Mouse (Mus musculus) CH12.LX (cell line): Measurements from ENCODE around the gene Ncor2. TPM values are rescaled to one million over a fixed set of nuclear protein-coding genes. Genes with fewer than 3 reads are reported as not detected.

Experiments
- DNase-seq: peaks from one replicate; pipeline ENCODE4 v3.0.0-alpha.2; 2013; ENCODE audit errors: extremely low read depth
- H3K27ac ChIP-seq: 2 replicates; pipeline ENCODE4 v1.5.1; 2012; ENCODE audit warnings: low read depth, mild to moderate bottlenecking, control low read depth, moderate library complexity; ENCODE audit not compliant: insufficient read depth
- H3K27me3 ChIP-seq: replicated peaks from 2 replicates; pipeline ENCODE3; 2012; ENCODE audit warnings: inconsistent platforms
- H3K36me3 ChIP-seq, 2 experiments: replicated peaks in 1 of 2; 2 replicates each; pipeline versions ENCODE3 to v1.6.1; 2012; ENCODE audit warnings: inconsistent platforms in 1 of 2, low read length in 1 of 2, mild to moderate bottlenecking in 1 of 2, mixed read lengths in 1 of 2, moderate library complexity in 1 of 2; ENCODE audit not compliant: control insufficient read depth in 1 of 2, insufficient read depth in 1 of 2
- H3K4me1 ChIP-seq, 2 experiments: 2 replicates each; pipeline ENCODE4 v1.6.1; 2012; ENCODE audit warnings: inconsistent platforms in 1 of 2, moderate library complexity in 1 of 2; ENCODE audit not compliant: insufficient read depth in 2 of 2, control insufficient read depth in 1 of 2
- H3K4me2 ChIP-seq: 2 replicates; pipeline ENCODE4 v1.6.1; 2012; ENCODE audit warnings: low read depth, mild to moderate bottlenecking, control low read depth; ENCODE audit not compliant: poor library complexity, insufficient read depth, severe bottlenecking
- H3K4me3 ChIP-seq, 3 experiments: fragments of 150-350 bp in 1 of 3; sonication (generic) in 1 of 3; replicated peaks in 1 of 3; 2 replicates each; pipeline versions ENCODE3 to v1.5.1; 2011 to 2012; ENCODE audit warnings: low read depth in 2 of 3, low read length in 2 of 3, mild to moderate bottlenecking in 2 of 3, moderate library complexity in 2 of 3, control low read depth in 1 of 3, improper control_type of control experiment in 1 of 3, inconsistent platforms in 1 of 3, mixed read lengths in 1 of 3; ENCODE audit not compliant: poor library complexity in 1 of 3
- H3K79me2 ChIP-seq: replicated peaks from 2 replicates; pipeline ENCODE4 v1.6.1; 2012; ENCODE audit warnings: mild to moderate bottlenecking, moderate library complexity; ENCODE audit not compliant: control insufficient read depth, poor library complexity, insufficient read depth, severe bottlenecking; ENCODE audit errors: extremely low read depth
- H3K9ac ChIP-seq: 2 replicates; pipeline ENCODE4 v1.6.1; 2012; ENCODE audit warnings: low read depth, mild to moderate bottlenecking, control low read depth, moderate library complexity; ENCODE audit not compliant: insufficient read depth
- H3K9me3 ChIP-seq: replicated peaks from 2 replicates; pipeline ENCODE3; 2012; ENCODE audit warnings: low read length, inconsistent platforms, mixed read lengths
- BHLHE40 ChIP-seq: IDR thresholded peaks from 2 replicates; pipeline ENCODE4 v1.6.1; 2011; ENCODE audit warnings: mild to moderate bottlenecking, low read depth, low read length, improper control_type of control experiment
- CHD1 ChIP-seq: IDR thresholded peaks from 2 replicates; pipeline ENCODE4 v1.6.1; 2012; ENCODE audit warnings: low read depth, low read length, improper control_type of control experiment, inconsistent platforms
- EP300 ChIP-seq: IDR thresholded peaks from 2 replicates; pipeline ENCODE4 v1.6.1; 2011; ENCODE audit warnings: low read length, improper control_type of control experiment
- ETS1 ChIP-seq: conservative IDR thresholded peaks from 2 replicates; pipeline ENCODE4 v1.6.1; 2012; ENCODE audit warnings: low read depth, mild to moderate bottlenecking, inconsistent platforms, low read length, improper control_type of control experiment, moderate library complexity
- GABPA ChIP-seq: IDR thresholded peaks from 2 replicates; pipeline ENCODE4 v1.6.1; 2012; ENCODE audit warnings: low read depth, low read length, improper control_type of control experiment, inconsistent platforms; ENCODE audit not compliant: insufficient replicate concordance
- HCFC1 ChIP-seq: IDR thresholded peaks from 2 replicates; pipeline ENCODE4 v1.6.1; 2012; ENCODE audit warnings: low read depth, mild to moderate bottlenecking, inconsistent platforms, low read length, improper control_type of control experiment
- MAFK ChIP-seq: IDR thresholded peaks from 2 replicates; pipeline ENCODE4 v1.6.1; 2011; ENCODE audit warnings: low read length, improper control_type of control experiment; ENCODE audit not compliant: insufficient replicate concordance
- MAZ ChIP-seq: IDR thresholded peaks from 2 replicates; pipeline ENCODE4 v1.6.1; 2012; ENCODE audit warnings: low read depth, mild to moderate bottlenecking, inconsistent platforms, low read length, improper control_type of control experiment, moderate library complexity
- MEF2A ChIP-seq: IDR thresholded peaks from 2 replicates; pipeline ENCODE4 v1.6.1; 2014; ENCODE audit warnings: low read depth, mild to moderate bottlenecking, inconsistent platforms, low read length, improper control_type of control experiment, borderline replicate concordance
- MXI1 ChIP-seq: IDR thresholded peaks from 2 replicates; pipeline ENCODE4 v1.6.1; 2011; ENCODE audit warnings: mild to moderate bottlenecking, low read depth, low read length, improper control_type of control experiment
- MYC ChIP-seq: IDR thresholded peaks from 2 replicates; pipeline ENCODE4 v1.6.1; 2011; ENCODE audit warnings: low read depth, mild to moderate bottlenecking, improper control_type of control experiment, low read length
- NRF1 ChIP-seq: IDR thresholded peaks from 2 replicates; pipeline ENCODE4 v1.6.1; 2014; ENCODE audit warnings: low read depth, mild to moderate bottlenecking, inconsistent platforms, low read length, improper control_type of control experiment, moderate library complexity
- POLR2A ChIP-seq: IDR thresholded peaks from 2 replicates; pipeline ENCODE4 v1.6.1; 2011; ENCODE audit warnings: low read depth, mild to moderate bottlenecking, improper control_type of control experiment, low read length
- RAD21 ChIP-seq: IDR thresholded peaks from 2 replicates; pipeline ENCODE4 v1.6.1; 2011; ENCODE audit warnings: low read depth, mild to moderate bottlenecking, low read length, improper control_type of control experiment, moderate library complexity
- TCF12 ChIP-seq: IDR thresholded peaks from 2 replicates; pipeline ENCODE4 v1.6.1; 2014; ENCODE audit warnings: low read depth, mild to moderate bottlenecking, inconsistent platforms, low read length, improper control_type of control experiment
- USF1 ChIP-seq: IDR thresholded peaks from 2 replicates; pipeline ENCODE4 v1.6.1; 2014; ENCODE audit warnings: low read depth, mild to moderate bottlenecking, inconsistent platforms, low read length, improper control_type of control experiment
- ZC3H11A ChIP-seq: IDR thresholded peaks from 2 replicates; pipeline ENCODE4 v1.6.1; 2012; ENCODE audit warnings: low read depth, mild to moderate bottlenecking, inconsistent platforms, low read length, improper control_type of control experiment
- ZKSCAN1 ChIP-seq: IDR thresholded peaks from 2 replicates; pipeline ENCODE4 v1.6.1; 2012; ENCODE audit warnings: low read depth, inconsistent platforms, low read length, improper control_type of control experiment, borderline replicate concordance
- ZNF384 ChIP-seq: IDR thresholded peaks from 2 replicates; pipeline ENCODE4 v1.6.1; 2012; ENCODE audit warnings: low read depth, low read length, improper control_type of control experiment, inconsistent platforms
- dilution Hi-C: fragments of 300-500 bp; cut with MboI; formaldehyde crosslinking; loops from 2 replicates; pipeline ENCODE4 v1.14.3; 2020; ENCODE audit warnings: low sequenced_read_pairs; ENCODE audit not compliant: extremely low pct_unique_long_range_greater_than_20kb, extremely low pct_ligation_motif_present
- in situ Hi-C: fragments of 300-500 bp; cut with MboI; formaldehyde crosslinking; loops from 3 replicates; pipeline ENCODE4 v1.14.3; 2019; ENCODE audit warnings: low sequenced_read_pairs, low pct_ligation_motif_present, low pct_unique_long_range_greater_than_20kb, mixed read lengths
- polyA plus RNA-seq: library from polyadenylated mRNA; unstranded; fragments of >175 nt; gene quantifications from 2 replicates; pipeline ENCODE4 v1.2.1, GENCODE M21; 2012; ENCODE audit warnings: low read depth; ENCODE audit not compliant: insufficient read length
- total RNA-seq, 2 experiments: library from RNA; depleted of rRNA; stranded (reverse); fragments of 300-350 nt in 1 of 2; fragments of >200 nt in 1 of 2; gene quantifications; 2 replicates each; pipeline ENCODE4 v1.2.3; 2012 to 2014

Gene Ncor2
- total and polyA plus RNA-seq, 3 experiments: 3.9 to 44.7 (median 10.8) TPM

DNA sequence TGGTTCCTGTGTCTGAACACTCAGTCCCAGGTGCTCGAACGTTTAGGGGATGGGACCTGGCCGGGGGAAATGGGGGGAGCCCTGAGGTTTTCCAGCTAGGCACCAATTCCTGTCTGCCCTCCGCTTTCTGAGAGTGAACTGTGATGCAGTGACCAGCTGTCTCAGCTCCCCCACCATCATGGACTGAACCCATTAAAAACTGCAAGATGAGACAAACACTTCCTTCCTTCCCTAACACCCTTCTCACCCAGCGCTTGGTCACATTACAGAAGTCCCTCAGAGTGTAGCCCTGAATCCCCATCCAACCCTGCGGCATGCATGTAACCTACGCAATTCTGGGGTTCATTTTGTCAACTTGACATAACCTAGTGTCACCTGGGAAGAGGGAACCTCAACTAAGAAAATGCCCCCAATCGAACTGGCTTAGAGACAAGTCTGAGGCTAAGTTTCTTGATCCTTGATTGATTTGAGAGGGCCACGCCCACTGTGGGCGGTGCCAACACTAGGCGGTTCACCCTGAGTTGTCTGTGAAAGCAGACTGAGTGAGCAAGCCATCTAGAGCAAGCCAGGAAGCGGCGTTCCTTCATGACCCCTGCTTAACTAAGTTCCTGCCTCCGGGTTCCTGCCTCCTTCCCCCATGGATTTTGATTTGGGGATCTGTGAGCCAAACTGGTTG is 41.9 kb downstream of the Ncor2 start:
- Histone ChIP-seq H3K4me2 (no peak overlapping the region), H3K4me3 (no peak overlapping the region), H3K27ac (no peak overlapping the region), H3K36me3 (peaks cover 0 to 40% of the 10 kb centered on the region in 2 experiments), H3K9ac (no peak overlapping the region), H3K27me3 (no peaks in the 10 kb centered on the region), H3K79me2 (peaks cover 2% of the 10 kb centered on the region), H3K4me1 (peaks cover 25 to 89% of the 10 kb centered on the region in 2 experiments), H3K9me3 (no peaks in the 10 kb centered on the region)
- dilution Hi-C loops (no loop called here), in situ Hi-C loops (no loop called here)
- TF ChIP-seq HCFC1: no peak
- TF ChIP-seq POLR2A: no peak
- no peak for DNase-seq

DNA sequence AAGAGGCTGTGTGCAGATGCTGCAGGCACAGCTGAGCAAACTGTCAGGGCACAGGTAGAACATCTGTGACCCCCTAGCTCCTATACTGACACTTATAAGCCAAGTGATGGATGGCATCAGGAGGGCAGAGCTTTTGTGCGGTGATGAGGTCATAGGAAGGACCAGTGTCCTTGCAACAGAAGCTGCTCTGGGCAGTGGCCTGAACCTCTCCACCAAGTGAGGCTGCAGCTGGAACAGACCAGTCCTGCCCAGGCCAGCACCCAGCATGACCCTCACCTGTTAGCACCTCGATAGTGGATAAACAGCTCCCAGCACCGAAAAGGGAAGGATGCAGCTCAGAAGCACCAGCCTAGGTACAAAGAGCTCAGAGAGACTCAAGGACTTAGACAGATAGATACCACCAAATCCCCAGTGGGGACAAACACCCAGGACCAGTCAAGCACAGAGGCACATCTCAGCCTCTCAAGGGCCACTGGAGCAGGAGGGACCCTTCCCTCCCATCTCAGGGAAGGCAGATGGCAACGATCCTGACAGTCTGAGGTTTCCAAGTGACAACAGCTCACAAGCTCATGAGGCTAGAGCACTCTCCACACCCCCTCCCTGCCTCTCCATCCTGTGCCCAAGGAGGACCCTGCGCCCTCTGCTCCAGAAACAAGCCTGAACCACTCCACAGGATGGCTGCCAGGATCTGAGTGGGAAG is 42.6 kb downstream of the Ncor2 start:
- H3K4me3 ChIP-seq: no peak overlapping the region
- in situ Hi-C loops (no loop called here), dilution Hi-C loops (no loop called here)
- no peak overlapping the region for H3K9ac ChIP-seq
- no peaks in the 10 kb centered on the region; the same call in 1 of the 2 replicates for H3K79me2 ChIP-seq
- H3K27ac ChIP-seq: no peak overlapping the region
- peaks cover 0 to 46% of the 10 kb centered on the region in 2 experiments for H3K36me3 ChIP-seq
- H3K9me3 ChIP-seq: no peaks in the 10 kb centered on the region
- H3K27me3 ChIP-seq: no peaks in the 10 kb centered on the region
- DNase-seq: no peak
- TF ChIP-seq CHD1 (no peak), MXI1 (no peak), RAD21 (no peak), ZNF384 (no peak), ZC3H11A (no peak)
- TF ChIP-seq, all 38 proteins: peak for 0
- no peak overlapping the region for H3K4me2 ChIP-seq
- peaks cover 21 to 89% of the 10 kb centered on the region in 2 experiments for H3K4me1 ChIP-seq

DNA sequence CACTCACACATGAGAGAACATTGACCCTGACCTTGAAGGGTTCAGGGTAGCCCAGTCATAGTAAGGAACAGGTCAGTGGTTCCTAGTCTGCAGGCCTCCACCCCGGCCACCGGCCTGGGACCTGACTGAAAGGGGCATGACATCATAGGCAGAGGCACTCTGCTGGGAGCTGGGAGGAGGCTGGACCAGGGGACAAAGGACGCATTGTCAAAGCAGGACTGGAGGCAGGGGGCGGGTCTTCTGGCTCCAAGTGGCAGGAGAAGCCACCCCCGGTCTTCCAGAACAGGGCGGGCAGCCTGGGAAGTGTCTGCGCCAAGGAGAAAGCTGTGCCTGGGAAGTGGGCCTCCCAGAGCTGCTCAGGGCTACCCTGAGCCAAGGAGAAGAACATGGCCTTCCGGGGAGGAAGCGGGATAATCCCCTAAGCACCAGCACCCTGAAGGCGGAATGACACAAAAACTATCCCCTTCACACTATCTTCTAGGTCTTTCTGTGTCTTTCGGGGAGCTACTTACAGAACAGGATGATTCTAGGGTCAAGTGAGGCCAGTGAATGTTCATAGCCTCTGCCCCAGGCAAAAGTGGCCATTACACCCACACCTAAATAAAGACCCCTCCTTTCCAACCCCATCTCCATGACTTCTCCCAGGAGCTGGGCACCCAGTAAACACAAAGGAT is 44.1 kb downstream of the Ncor2 start:
- Histone ChIP-seq H3K9me3 (no peaks in the 10 kb centered on the region), H3K27me3 (no peaks in the 10 kb centered on the region), H3K27ac (no peak overlapping the region), H3K36me3 (peaks cover 0 to 43% of the 10 kb centered on the region in 2 experiments), H3K4me2 (no peak overlapping the region), H3K4me3 (no peak overlapping the region), H3K79me2 (no peaks in the 10 kb centered on the region; the same call in 1 of the 2 replicates), H3K9ac (no peak overlapping the region), H3K4me1 (peaks cover 21 to 89% of the 10 kb centered on the region in 2 experiments)
- dilution Hi-C loops (no loop called here), in situ Hi-C loops (no loop called here)
- DNase-seq: no peak
- TF ChIP-seq NRF1 (no peak), ZKSCAN1 (no peak), MAZ (no peak), BHLHE40 (no peak), MEF2A (no peak), TCF12 (no peak), ETS1 (no peak), GABPA (no peak), MYC (no peak), EP300 (no peak), USF1 (no peak), MAFK (no peak)
